Mouse (Mus musculus): Measurements from ENCODE around the gene Sugct. TPM values are rescaled to one million over a fixed set of nuclear protein-coding genes. Genes with fewer than 3 reads are reported as not detected.

Sugct gene
- total RNA-seq, 2 experiments from 2014 or later = 2.1 to 2.3 TPM

GRCm38 (mm10) chr13:17326863-17327262 is 368.5 kb downstream of the Sugct start:
- intact Hi-C loops (cut with DNase I) = no loop called here

DNA sequence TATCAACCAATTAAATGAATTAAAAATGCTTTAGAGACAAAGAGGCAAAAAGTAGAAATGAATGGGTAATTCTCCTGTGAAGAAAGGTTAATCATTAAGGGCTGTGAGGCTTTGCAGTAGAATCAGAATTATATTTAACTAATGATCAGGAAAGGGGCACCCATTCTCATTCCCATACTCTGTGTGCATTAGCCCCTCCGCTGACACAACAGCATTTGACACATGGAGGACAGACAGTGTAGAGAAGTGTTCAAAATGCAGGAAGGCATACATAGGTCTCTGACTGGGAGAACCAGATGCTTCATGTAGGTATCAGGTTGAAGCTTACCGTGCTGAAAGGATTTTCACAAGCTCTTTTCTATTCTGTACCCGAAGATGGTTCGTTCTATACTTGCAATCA is 393.8 kb downstream of the Sugct start:
- DNase-seq (ENCODE audit: low spot score in 2 of 2) = no peak
- intact Hi-C loops (cut with DNase I) = no loop called here

More at GRCm38 (mm10) chr13:17326863-17327262, 368.5 kb downstream of the Sugct start:
- peak in 1 of 2 experiments; percentile 22 for DNase-seq (ENCODE audit: low spot score in 2 of 2)

GRCm38 (mm10) chr13:17297462-17298005 is 397.8 kb downstream of the Sugct start:
- intact Hi-C loops (cut with DNase I) = no loop called here
- peak in 1 of 2 experiments; percentile 24 for DNase-seq (ENCODE audit: low spot score in 2 of 2)

DNA sequence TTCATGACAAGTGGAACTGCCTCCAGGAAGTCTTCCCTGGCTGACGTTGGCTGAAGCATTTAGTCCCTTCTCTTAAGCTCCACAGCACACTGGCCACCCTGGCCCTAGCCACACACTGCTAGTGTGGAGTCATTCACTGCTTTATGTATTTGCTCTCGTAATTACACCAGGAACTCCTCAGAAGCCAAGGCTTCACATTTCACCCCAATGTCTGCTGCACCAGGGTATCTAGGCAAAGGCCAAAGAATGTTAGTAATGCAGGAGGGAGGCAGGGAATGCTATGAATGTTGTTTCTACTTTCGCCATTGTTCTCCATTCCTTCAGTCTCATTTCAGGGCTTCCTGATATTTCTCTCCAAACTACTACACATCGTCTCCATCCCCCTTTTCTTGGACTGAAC is 398.4 kb downstream of the Sugct start:
- intact Hi-C loops (cut with DNase I) = no loop called here
- no peak for DNase-seq (ENCODE audit: low spot score in 2 of 2)

GRCm38 (mm10) chr13:17296460-17296859 is 398.9 kb downstream of the Sugct start:
- DNase-seq (ENCODE audit: low spot score in 2 of 2) = no peak
- intact Hi-C loops (cut with DNase I) = no loop called here

GRCm38 (mm10) chr13:17291057-17291456 is 404.3 kb downstream of the Sugct start:
- intact Hi-C loops (cut with DNase I) = no loop called here
- DNase-seq (ENCODE audit: low spot score in 2 of 2) = no peak

- DNase-seq (ENCODE audit: low spot score in 2 of 2) = no peak
- intact Hi-C loops (cut with DNase I) = no loop called here
These were observed 407.0 kb downstream of the Sugct start for GRCm38 (mm10) chr13:17288377-17288776.

DNA sequence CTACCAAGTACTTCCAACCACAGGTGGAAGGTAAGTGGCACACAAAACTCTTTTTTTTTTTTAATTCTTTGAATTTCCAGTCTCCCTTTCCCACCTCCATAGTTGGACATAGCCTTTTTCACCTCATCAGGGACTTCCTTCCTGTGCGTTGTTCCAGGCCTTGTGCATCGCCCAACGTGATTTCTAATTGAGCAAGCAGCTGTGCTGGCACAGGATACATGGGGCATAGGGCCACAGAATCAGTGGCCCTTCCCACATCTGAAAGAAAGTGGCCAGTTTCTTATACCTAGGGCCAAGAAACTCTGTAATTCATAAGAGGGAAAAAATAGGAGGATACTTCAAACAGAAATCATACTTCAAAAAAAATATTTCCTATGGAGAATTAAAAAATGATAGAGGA is 449.4 kb downstream of the Sugct start:
- intact Hi-C loops (cut with DNase I) = no loop called here
- DNase-seq (ENCODE audit: low spot score in 2 of 2) = no peak

DNA sequence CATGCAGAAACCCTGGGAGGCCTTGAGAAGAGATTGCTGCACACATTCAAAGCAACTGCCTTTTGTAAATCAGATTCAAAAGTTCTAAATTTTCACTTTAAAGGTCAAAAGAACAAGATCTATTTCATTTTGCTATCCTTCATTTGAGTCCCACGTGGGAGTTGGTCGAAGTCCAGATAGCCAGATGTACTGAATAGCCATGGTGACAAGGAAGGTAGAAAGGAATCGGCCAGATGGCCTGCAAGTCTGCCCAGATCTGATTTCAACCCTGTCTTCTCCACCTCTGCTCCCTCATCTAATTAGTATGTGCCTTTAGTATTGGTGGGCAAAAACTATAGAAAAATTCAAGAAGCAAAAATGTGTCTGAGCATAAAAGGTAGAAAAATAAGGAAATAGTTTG is 478.8 kb downstream of the Sugct start:
- no peak for DNase-seq (ENCODE audit: low spot score in 2 of 2)
- intact Hi-C loops (cut with DNase I) = no loop called here

GRCm38 (mm10) chr13:17212681-17213080 is 482.7 kb downstream of the Sugct start:
- no peak for DNase-seq (ENCODE audit: low spot score in 2 of 2)
- intact Hi-C loops (cut with DNase I) = no loop called here

- no peak for DNase-seq (ENCODE audit: low spot score in 2 of 2)
- intact Hi-C loops (cut with DNase I) = no loop called here
These were observed 505.1 kb downstream of the Sugct start for GRCm38 (mm10) chr13:17190180-17190762.

GRCm38 (mm10) chr13:17185253-17185652 is 510.1 kb downstream of the Sugct start:
- intact Hi-C loops (cut with DNase I) = no loop called here
- no peak for DNase-seq (ENCODE audit: low spot score in 2 of 2)

GRCm38 (mm10) chr13:17165917-17166316 is 529.4 kb downstream of the Sugct start:
- no peak for DNase-seq (ENCODE audit: low spot score in 2 of 2)
- intact Hi-C loops (cut with DNase I) = no loop called here

GRCm38 (mm10) chr13:17164721-17165120 is 530.6 kb downstream of the Sugct start:
- DNase-seq (ENCODE audit: low spot score in 2 of 2) = no peak
- intact Hi-C loops (cut with DNase I) = no loop called here

GRCm38 (mm10) chr13:17146441-17146992 is 548.8 kb downstream of the Sugct start:
- DNase-seq (ENCODE audit: low spot score in 2 of 2) = no peak
- intact Hi-C loops (cut with DNase I) = no loop called here

DNA sequence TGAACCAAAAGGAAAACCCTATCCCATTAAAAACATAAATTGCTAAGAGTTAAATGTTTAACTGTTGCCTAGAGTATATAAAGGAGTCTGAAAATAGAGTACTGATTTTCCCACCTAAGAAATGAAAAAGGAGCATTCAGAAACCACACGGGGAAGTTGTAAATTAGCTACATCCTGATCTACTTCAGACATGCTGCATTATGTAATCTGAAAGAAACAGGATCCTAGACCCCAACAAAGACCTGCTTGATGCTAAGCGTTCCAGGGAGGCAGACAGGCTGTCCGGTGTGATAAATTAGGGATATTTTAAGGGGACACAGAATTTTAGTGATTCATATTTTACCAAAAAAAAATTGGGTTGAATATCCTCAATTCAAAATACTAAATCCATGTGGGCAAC is 579.3 kb downstream of the Sugct start:
- intact Hi-C loops (cut with DNase I) = no loop called here
- no peak for DNase-seq (ENCODE audit: low spot score in 2 of 2)

GRCm38 (mm10) chr13:17102372-17102771 is 593.0 kb downstream of the Sugct start:
- intact Hi-C loops (cut with DNase I) = no loop called here

GRCm38 (mm10) chr13:17086547-17086946 is 608.8 kb downstream of the Sugct start:
- no peak for DNase-seq (ENCODE audit: low spot score in 2 of 2)
- intact Hi-C loops (cut with DNase I) = no loop called here

More at GRCm38 (mm10) chr13:17102372-17102771, 593.0 kb downstream of the Sugct start:
- DNase-seq (ENCODE audit: low spot score in 2 of 2) = no peak

DNA sequence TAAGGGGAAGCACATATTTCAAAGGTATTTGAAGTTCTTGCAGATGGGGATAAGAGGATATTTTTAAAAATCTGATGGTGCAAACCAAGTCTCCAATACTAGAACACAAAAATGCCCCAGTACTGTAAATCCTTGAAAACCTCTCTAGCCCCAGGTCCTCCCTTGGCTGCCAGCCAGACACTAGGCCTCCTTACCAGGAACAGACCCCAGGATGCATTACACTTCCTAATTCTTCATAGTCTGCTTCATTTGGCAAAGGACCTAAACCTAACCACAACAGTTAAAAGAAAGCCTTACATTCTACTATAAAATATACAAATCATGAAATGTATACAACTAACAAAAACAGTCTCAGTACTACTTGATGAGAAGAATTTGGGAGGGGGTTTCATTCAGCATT is 609.2 kb downstream of the Sugct start:
- intact Hi-C loops (cut with DNase I) = no loop called here
- no peak for DNase-seq (ENCODE audit: low spot score in 2 of 2)

- intact Hi-C loops (cut with DNase I) = no loop called here
- DNase-seq (ENCODE audit: low spot score in 2 of 2) = no peak
These were observed 610.2 kb downstream of the Sugct start for GRCm38 (mm10) chr13:17084946-17085852.
